Mouse (Mus musculus): ENCODE measurements around the gene Gm28778. TPM values are rescaled to one million over a fixed set of nuclear protein-coding genes. Genes with fewer than 3 reads are reported as not detected.
"Not testable (repeated sequence)": the region's sequence is repeated elsewhere in the genome, so short reads cannot be mapped to it uniquely, and the experiment has no call there.

Gm28778 gene
- total RNA-seq (2021), result 1 to 10 TPM; 1.3 to 2.8 TPM

DNA sequence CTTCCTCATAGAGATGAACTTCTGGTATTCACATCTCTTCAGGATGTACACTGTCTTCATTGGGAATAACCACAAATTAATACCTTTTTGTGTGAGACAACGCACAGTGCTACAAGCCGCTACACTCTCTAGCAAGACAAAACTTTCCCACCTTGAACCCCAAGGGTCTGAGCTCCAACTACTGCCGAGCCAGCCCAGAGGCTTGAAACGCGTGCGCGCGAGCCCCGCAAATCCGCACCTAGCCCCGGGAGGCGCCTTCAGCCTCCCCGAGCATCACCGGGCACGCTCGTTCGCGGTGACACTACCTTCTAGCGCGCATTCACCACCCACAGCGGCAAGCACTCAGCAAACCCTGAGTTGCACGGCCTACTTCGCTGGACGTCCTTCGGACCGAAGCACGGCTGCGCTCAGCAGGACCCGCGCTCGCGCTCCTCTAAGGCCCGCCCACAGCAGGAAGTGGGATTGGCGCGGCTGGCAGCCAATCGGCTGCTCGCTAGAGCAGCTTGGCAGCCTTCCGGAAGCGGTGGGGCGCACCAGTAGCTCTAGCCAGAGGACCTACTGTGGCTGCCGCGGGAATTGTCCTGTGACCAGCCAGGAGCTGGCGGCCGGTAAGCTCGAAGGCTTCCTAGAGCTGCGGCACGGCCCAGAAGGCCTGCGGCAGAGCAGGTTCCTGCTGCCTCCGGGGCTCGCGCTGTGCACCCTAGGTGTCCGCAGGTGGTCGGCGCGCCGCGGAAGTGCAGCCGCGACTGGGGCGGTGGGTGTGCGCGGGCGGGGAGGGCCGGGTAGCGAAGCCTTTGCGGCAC lies at the start of gene Gm28778, which contains the start of the genes Pms1 and Ormdl1:
Gm28778 (plus strand) TSS at position 531 of the 803 bp plus-strand sequence.
Pms1 (minus strand) TSS at position 438 of the 803 bp plus-strand sequence.
Ormdl1 (plus strand) TSS at position 515 of the 803 bp plus-strand sequence.
- intact Hi-C loops (cut with DNase I), result loop anchor here (2.0 kb wide), 1 partner anchor 16 kb away; the partner anchor contains the start of gene Osgepl1
- DNase-seq (ENCODE audit: low spot score), result peak; percentile 92

DNA sequence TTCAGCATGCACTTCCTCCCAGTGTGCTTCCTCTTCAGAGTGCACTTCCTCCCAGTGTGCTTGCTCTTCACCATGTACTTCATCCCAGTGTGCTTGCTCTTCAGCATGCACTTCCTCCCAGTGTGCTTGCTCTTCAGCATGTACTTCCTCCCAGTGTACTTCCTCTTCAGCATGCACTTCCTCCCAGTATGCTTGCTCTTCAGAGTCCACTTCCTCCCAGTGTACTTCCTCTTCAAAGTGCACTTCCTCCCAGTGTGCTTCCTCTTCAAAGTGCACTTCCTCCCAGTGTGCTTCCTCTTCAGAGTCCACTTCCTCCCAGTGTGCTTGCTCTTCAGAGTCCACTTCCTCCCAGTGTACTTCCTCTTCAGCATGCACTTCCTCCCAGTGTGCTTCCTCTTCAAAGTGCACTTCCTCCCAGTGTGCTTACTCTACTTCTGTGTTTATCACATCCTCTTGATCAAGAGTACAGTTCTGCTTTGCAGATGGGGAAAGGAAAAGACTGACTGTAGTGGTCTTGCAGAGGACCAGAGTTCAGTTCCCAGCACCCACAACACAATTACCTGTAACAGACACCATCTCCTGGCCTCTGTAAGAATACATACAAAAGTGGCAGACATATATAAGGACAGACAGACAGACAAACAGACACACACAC lies 31.8 kb upstream of the Gm28778 start:
- intact Hi-C loops (cut with DNase I), result not testable (repeated sequence)

GRCm38 (mm10) chr1:53269901-53270300 lies 27.0 kb upstream of the Gm28778 start:
- intact Hi-C loops (cut with DNase I), result no loop called here

More for the DNA sequence above, 31.8 kb upstream of the Gm28778 start:
- DNase-seq (ENCODE audit: low spot score), result not testable (repeated sequence)

GRCm38 (mm10) chr1:53272646-53273045 lies 24.3 kb upstream of the Gm28778 start:
- no peak for DNase-seq (ENCODE audit: low spot score)
- intact Hi-C loops (cut with DNase I), result loop anchor here (1.0 kb wide), 1 partner anchor 219 kb away; no protein-coding TSS in a partner anchor

More at GRCm38 (mm10) chr1:53269901-53270300, 27.0 kb upstream of the Gm28778 start:
- DNase-seq (ENCODE audit: low spot score), result no peak

DNA sequence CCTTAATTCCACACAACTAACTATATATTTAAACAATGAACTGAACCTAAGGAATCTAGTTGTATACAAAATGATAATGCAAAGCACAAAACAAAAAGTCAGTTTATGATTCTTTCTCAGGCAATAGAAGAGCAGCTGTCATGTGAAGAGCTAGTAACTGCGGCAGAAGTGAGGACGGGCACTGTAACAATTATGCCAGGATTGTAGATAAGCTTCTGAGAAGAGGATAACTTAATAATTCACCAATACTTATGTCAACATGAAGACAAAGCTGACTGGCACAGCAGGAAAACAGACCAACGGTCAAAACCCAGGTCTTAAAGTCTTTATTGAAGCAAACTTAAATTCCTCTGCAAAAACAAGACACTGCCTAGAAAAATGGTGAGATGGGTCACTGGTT lies 5.7 kb upstream of the Gm28778 start:
- no peak for DNase-seq (ENCODE audit: low spot score)
- intact Hi-C loops (cut with DNase I), result no loop called here

DNA sequence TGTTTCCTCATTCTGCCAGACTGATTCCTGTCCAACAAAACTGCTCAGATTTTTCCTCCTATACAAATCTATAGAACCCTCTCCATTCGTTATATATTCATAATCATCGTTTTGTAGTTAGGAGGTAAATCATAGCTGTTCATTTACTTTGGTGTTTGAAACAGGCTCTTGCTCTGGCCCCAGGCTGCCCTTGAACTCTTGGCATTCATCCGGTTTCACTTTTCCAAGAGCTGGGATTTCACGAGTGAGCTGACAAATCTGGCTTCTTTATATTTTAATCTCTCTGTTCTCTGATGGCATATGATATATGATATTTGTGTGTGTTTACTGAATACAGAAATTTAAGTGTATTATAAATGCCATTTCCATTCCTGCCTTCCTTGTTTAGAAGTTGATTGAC lies 3.6 kb downstream of the Gm28778 start:
- no peak for DNase-seq (ENCODE audit: low spot score)
- intact Hi-C loops (cut with DNase I), result no loop called here

DNA sequence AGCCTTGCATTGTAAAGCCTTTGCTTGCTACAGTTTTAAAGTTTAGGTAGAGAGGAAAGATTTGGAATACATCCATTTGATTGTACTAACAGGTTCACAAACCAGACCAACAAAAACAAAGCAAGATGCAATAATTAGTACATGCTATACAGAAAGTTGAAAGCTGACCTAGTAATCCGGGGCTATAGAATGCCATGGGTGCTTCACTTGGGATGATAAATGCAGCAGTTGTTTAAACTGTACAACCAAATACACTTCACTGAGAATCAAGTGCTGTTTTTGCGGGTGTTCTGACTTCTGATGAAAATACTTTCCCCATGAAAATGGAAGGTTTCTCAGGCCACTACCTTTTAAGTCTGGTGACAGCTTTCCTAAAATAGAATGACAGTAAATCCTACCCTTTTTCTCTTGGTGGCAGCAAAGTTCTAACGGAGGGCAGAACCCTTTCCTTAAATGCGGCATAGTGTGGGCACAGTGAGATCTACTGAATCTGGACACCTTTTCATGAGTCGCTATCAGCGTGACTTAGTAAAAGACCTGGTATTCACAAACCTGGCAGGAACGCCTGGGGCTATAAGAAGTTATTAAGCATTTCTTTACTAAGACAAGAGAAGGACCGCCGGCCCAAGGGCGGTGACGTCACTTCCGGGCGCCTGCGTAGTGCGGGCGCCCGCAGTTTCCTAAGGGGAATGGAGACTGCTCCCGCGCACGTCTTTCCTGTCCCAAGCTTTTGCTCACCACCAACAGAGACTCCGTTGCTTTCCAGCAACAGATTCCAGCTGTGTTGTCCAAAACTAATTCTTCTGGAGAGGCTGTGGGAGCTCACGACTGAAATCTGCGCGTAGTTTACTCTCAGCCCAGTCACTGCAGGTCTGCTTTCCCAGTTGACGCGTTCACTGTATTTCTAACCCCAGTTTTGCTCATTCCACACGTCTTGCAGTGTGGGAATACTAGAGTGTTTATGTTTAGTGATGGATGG lies 16.4 kb downstream of the Gm28778 start, which contains the start of gene Osgepl1:
Osgepl1 (plus strand) TSS at position 636 of the 979 bp plus-strand sequence.
- intact Hi-C loops (cut with DNase I), result loop anchor here (2.0 to 10.0 kb wide), 3 partner anchors 16 to 472 kb away; partner anchors contain the start of genes Asdurf, Asnsd1, Gm28551 and Gm28778
- peak; percentile 63 for DNase-seq (ENCODE audit: low spot score)

DNA sequence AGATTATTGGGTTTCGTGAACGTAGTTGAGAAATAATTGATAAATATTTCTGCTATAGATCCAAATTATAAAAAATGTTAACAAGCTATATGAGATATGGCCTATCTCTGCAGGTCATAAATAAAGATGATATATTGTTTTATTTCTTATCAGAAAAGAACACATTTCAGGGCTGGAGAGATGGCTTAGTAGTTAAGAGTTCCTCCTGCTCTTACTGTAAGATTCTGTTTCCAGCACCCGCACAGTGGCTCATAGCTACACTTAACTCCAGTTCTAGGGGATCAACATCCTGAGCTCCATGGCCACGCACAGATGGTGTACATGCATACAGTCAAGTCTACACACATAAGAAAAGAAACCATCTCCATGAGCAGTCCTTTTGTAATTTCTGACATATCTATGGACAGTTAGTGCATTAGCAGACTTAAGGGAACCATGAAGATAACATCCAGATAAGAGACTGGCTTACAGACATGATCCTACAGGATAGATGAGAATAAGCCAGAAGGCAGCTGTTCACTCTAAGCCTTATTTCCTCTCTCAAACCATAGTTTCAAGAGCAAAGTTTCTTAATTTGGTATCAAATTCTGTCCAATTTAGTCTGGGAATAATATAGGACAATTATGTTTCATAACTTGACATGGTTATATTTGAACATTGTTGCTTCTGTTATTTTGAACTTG lies 24.9 kb downstream of the Gm28778 start:
- no peak for DNase-seq (ENCODE audit: low spot score)
- intact Hi-C loops (cut with DNase I), result no loop called here

DNA sequence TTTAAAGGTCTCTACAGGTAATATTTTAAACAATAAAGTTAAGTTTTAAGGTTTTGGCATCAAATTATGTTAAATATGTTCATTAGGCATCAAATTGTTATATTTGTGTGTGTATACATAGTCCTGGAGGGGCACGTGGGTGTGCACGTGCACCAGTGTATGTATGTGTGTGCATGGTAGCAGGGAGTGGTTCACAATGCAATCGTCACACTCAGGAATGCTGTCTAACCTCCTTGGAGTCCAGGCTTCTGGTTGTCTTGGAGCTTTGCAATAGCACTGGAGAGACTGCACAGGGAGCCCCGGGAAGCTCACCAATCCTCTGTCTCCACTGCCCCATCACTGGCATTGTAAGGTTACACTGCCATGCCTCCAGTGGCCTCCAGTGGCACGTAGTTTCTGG lies 26.3 kb downstream of the Gm28778 start:
- intact Hi-C loops (cut with DNase I), result no loop called here
- DNase-seq (ENCODE audit: low spot score), result no peak

- DNase-seq (ENCODE audit: low spot score), result no peak
- intact Hi-C loops (cut with DNase I), result no loop called here
These were observed 27.4 kb downstream of the Gm28778 start for GRCm38 (mm10) chr1:53324277-53324676.

- DNase-seq (ENCODE audit: low spot score), result no peak
- intact Hi-C loops (cut with DNase I), result no loop called here
These were observed 28.1 kb downstream of the Gm28778 start for GRCm38 (mm10) chr1:53324827-53325494.

GRCm38 (mm10) chr1:53333527-53333926 lies 36.6 kb downstream of the Gm28778 start:
- DNase-seq (ENCODE audit: low spot score); intact Hi-C loops (cut with DNase I): not testable (repeated sequence)

DNA sequence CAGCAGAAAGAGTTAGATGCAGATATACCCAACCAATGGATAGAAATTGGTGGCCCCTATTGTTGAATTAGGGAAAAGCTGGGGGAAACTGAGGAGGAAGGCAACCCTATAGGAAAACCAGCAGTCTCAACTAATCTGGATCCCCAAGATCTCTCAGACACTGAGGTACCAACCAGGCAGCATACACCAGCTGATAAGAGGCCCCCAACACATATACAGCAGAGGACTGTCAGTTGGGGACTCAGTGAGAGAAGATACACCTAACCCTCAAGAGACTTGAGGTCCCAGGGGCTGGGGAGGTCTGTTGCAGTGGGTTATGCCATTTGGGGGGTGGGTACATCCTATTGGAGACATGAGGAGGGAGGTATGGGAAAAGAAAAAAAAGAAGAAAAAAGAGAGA lies 38.6 kb downstream of the Gm28778 start:
- intact Hi-C loops (cut with DNase I), result no loop called here
- DNase-seq (ENCODE audit: low spot score), result no peak

DNA sequence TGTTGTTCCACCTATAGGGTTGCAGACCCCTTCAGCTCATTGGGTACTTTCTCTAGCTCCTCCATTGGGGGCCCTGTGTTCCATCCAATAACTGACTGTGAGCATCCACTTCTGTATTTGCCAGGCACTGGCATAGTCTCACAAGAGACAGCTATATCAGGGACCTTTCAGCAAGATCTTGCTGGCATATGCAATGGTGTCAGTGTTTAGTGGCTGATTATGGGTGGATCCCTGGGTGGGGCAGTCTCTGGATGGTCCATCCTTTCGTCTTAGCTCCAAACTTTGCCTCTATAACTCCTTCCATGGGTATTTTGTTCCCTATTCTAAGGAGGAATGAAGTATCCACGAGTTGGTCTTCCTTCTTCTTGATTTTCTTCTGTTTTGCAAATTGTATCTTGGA lies 40.5 kb downstream of the Gm28778 start:
- intact Hi-C loops (cut with DNase I); DNase-seq (ENCODE audit: low spot score): not testable (repeated sequence)

DNA sequence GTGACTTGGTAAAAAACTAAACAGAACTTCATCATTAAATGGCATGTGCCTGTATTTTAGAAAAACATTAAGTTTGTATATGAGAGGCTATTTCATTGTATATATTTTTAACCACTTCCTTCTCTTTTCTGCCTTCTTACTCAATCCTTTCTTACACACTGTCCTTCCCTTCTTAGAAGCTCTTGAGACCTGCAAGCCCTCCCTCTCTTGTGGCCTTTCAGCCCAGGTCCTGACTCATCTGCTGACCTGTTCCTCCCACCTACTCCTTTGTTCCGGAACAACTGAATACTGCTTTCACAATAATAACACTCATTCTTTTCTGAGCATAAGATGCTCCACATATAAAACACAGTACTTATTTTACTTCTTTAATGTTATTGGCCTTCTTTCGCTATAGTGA lies 44.2 kb downstream of the Gm28778 start:
- intact Hi-C loops (cut with DNase I), result no loop called here
- DNase-seq (ENCODE audit: low spot score), result no peak

DNA sequence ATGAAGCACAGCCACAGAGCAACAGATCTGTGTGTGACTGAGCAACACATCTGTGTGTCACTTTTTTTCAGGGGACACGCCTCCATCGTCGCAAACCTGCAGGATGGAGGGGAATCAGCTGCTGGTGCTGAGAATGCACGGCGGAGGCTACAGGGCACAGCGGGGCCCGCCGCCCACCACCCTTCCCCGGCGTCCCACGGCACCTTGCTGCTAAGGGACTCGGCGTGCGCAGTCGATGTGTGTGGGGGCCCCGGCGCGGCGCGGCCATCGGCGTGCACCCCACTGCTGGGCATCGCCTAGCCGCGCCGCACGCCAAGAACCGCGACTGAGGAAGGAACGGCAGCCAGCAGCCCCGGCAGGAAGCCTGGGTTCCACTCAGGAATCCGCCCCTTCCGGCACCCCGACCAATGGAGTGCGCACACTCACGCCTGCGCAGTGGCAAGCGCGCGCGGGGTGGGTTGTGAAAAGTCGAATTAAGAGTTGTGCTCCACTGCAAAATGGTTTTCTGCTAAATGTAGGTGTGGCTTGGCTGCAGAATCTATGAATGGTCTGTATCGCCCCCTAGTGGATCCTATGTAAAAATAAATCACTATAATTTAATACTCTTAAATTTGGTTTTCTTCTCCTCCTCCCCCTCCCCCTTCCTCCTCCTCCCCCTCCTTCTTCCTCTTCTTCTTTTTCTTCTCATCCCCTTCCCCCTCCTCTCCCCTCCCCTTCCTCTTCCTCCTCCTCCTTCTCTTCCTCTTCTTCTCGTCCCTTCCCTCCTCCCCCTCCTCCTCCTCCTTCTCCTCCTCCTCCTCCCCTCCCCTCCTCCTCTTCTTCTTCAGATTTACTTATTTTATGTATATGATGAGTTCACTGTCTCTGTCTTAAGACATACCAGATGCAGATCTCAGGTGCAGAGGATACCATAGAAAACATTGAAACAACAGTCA lies 55.7 kb downstream of the Gm28778 start, which contains the start of the genes Asdurf, Gm28551 and Asnsd1:
Asdurf (minus strand) TSS at position 293 of the 935 bp plus-strand sequence.
Gm28551 (minus strand) TSS at position 341 of the 935 bp plus-strand sequence.
Asnsd1 (minus strand) TSS at position 426 of the 935 bp plus-strand sequence.
- peak; percentile 97 for DNase-seq (ENCODE audit: low spot score)
- intact Hi-C loops (cut with DNase I), result loop anchor here (1.0 to 5.0 kb wide), 2 partner anchors 40 to 299 kb away; partner anchors contain the start of gene Osgepl1

GRCm38 (mm10) chr1:53358988-53359387 lies 62.1 kb downstream of the Gm28778 start:
- intact Hi-C loops (cut with DNase I), result no loop called here

More at GRCm38 (mm10) chr1:53358988-53359387, 62.1 kb downstream of the Gm28778 start:
- DNase-seq (ENCODE audit: low spot score), result no peak
